Mouse (Mus musculus): ENCODE results near the gene Ttc7.

The Ttc7 gene

DNA sequence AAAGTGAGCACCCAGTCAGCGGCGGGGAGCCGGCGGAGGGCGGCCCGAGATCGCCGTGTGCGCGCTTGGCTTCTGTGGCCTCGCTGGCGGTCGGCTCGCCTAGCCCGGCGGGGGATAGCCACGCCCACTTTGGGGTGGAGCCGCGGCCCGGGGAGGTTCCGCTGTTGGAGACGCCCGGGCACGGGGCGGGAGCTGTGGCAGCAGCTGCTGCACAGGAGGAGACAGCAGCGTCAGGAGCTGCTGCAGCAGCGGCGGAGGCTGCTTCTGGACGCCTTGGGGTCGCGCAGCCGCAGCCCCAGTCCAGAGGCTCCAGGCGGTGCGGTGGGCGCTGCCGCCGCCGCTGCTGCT lies at the start of gene Ttc7:
Gene Ttc7, plus strand, starts transcription at position 181 of the 348 bp plus-strand sequence.
- peak; percentile 92 for DNase-seq (ENCODE audit: low spot score)

DNA sequence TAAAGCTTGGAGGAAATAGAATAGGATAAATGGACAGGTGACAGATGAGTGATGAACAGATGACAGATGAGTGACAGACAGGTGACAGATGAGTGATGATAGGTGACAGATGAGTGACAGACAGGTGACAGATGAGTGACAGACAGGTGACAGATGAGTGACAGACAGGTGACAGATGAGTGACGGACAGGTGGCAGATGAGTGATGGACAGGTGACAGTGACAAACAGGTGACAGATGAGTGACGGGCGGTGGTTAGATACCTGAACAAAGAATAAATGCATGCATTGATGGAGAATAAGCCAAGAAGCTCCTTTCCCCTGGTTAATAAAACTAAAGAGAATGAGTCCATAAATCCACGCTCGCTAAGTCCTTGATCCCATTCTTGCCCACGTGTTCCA lies 47.7 kb upstream of the Ttc7 start:
- no peak for DNase-seq (ENCODE audit: low spot score)

DNA sequence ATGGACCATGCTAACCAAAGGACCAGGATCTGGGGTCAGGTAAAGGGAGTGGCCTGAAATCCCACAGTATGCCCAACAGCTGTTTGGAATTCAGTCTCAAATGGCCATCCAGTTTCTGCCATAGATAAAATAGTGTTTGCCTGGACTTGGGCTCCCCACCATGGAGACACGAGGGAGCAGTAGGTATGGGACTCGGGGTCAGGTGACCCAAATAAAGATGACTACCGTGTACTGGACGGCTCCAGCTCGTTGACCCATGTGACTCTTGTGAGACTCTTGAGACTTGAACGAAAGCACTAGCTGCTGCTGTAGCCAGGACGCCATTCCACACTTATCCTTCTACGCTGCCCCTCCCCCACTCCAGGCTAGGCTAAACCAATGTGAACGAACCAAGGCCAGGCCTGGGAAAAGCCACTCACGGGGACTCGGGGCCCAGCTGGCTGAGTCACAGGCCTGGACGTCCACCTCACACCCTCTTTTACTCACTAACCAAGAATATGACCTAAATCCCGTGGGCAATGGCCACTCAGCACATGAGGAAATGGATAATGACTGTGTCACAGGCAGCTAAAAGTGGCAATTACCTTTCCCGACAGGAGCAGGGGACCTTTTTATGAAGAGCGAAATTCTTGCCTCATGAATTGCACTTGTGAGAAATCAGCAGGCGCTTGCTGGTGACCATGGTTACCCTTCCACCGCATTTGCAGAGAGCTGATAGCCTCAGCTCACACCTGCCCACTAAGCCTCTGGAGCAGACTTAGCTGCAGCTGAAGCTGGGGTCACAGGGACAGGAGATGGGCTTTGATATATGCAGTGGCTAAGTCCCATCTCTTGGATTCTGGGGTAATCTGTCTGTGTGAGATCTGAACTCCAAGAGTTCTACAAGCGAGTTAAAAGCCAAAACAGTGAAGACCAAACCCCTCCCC lies 45.7 kb upstream of the Ttc7 start:
- peak; percentile 18 for DNase-seq (ENCODE audit: low spot score)

DNA sequence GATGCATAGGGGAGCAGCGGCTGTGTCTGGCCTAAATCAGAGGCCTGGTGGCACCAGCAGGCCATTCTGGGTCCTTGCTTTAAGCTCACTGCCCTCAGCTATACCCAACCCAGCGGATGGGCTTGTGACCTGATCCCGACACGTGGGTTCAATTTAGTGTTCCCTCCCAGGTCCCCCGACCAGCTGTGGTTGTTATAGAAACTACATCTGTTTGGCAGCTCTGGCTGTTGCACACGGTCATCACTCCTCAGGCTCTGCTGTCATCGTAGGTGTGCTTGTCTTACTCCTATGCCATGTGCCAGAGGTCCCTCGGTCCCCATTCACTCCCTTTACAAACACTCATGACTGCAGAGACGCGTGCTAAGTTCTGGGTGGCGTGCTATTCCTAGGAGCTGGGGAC lies 44.9 kb upstream of the Ttc7 start:
- DNase-seq (ENCODE audit: low spot score), result no peak

DNA sequence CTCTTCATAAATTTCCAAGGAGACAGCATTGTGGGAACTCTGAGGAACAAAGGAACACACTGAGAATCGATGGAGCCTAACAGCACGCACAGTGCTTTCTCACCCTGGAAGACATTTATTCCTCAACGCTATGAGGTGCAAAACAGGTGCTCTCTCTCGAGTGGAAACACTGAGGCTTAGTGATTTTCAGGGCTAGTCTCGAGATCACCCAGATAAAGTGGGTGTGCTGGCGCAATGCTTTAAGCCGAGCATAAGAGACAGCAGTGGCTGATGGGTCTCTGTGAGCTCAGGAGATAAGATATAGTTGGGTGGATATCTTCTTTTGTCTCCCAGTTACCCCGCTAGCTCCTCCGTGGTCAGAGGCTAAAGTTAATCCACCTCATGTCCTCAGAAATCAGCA lies 36.6 kb upstream of the Ttc7 start:
- DNase-seq (ENCODE audit: low spot score), result no peak

DNA sequence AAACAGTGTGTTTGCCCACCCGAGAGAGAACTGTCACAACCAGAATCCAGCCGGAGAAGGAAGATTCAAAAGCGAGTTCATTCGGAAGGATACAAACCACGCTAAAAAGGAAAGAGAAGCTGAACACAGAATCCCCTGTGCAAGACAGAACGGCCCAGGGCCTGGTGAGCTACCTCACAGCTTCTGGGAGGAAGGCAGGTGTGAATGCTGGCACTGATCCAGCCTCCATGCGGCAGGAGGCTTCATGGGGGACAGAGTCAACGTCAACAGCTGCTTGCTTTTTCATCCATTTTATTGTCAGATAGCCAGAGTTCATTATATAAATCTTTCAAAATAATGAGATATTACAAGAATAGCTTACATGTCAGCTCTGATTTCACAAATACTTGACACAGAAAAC lies 28.3 kb upstream of the Ttc7 start:
- DNase-seq (ENCODE audit: low spot score), result no peak

DNA sequence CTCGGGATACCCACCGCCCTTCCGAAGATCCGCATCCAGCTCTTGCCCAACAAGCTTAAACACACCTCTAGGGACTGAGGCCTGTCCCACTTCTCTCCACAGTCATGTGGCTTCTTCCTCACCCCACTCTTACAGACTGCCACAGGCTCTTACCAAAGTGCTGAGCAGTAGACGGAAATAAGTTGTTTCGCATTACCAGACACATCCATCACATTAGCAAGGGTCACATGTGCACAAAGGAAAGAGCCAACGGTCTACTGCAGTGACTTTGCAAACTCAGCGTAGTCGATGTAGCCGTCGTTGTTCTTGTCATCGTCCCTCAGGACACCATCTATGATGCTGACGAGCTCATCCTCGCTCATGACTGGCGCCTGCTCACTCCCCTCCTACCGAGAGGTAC lies 27.0 kb upstream of the Ttc7 start:
- DNase-seq (ENCODE audit: low spot score), result no peak

DNA sequence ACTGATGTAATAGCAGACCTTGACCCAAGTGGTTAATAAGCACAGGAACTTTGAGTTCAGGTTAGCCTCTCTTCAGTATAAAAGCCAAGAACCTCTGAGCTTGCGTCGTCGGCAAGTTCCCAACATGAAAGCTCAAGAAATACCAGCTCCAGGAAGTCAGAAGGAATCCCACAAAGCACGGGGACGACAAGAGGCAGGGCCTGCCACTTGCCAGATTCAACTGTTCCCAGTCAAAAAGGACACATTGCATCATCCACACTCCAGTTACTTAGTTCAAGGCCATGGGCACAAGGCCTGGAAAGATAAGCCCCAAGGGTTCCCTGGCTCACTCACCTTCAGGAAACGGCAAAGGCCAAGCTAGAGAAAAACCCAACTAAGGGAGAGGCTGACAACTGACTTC lies 19.3 kb upstream of the Ttc7 start:
- DNase-seq (ENCODE audit: low spot score), result no peak

DNA sequence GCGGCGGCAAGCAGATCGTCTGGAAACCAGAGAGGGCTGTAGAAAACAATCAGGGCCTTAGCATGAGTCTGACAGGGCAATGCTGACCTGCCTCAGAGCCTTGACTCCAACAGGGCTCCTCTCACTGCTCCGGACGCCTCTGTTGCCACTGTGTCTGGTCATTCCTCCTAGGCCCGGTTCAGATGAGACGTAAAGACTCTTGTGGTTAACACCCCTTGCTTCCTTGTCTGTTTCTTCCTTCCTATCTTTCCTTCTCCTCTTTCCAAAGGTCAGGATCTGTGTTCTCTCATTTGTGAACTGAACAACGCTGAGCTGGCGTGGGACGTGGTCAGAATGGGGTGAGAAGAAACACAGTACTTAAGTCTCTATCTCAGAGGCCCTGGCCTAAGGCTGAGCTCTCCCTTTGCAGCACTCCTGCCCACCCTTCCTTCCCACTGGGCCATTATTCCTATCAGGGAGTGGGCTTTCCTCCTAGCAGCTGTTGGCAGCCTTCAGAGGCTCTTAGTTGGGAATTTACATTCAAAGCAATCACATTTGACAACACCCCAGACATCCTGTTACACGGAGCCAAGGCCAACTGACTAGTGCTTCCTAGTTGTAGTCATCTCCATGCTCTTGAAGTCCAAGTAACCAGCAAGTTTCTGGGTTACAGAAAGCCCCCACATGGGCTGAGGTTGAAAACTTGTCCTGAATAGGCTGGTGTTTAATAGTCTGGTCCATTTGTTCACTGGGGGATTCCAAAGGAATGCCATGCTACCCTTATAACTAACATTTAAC lies 18.4 kb upstream of the Ttc7 start:
- DNase-seq (ENCODE audit: low spot score), result no peak

DNA sequence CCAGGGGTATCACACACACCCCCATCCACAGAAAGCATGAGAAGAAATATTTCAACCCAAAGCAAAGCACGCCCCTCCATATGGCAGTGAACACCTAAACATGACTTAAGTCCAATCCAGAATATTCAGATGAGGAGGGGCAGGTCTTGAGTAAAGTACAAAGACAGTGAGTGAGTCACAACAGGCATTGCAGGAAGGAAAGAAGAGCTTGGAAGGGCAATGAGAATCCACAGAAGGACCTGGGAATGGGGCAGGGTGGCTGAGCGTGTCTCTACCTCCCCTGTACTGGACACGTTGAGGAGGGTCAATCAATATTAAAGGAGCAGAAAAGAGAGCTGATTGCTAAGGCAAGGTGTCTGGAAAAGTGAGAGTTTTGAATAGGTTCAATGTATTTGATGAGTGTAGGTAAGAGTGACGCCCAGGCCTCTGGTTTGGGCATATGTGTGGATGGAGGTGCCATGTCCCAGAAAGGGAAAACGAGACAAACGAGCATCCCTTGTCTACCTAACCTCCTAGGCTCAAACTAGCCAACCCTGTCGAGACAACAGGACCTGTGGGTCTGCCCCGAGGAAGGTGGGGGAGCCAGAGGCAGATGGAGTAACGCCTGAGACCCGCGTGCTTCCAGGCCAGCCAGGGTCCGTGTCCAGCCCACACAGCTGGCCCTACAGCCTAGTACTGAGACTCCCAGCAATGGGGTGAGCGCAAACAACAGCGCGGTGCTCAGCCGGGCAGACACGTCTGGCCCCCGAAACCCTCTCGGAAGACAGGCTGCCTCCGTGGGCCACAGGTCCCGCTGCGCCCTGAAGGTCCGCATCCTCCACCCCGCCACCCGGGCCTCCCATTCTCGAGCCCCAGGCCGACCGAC lies 17.5 kb upstream of the Ttc7 start:
- DNase-seq (ENCODE audit: low spot score), result no peak

DNA sequence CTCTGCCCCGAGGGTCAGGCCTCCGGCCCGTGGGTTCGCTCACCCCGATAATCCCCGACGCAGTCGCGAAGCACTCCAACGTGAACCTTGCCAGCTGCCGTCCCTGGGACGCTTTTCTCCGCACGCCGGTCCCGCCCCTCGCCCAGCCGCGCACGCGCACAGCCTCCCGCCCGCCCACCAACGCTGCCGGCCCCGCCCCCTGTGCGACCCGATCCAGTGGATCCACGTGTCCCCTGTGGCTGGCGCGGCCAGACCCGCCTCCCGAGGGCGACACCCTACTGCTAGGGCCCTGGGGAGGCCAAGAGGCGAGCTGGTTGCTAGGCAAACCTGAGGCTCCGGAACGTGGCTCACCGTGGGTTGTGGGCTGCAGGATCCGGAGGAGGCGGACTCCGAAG lies 16.9 kb upstream of the Ttc7 start, which contains the start of gene Mcfd2:
Gene Mcfd2, minus strand, starts transcription at position 144 of the 395 bp plus-strand sequence.
- DNase-seq (ENCODE audit: low spot score), result peak; percentile 81

DNA sequence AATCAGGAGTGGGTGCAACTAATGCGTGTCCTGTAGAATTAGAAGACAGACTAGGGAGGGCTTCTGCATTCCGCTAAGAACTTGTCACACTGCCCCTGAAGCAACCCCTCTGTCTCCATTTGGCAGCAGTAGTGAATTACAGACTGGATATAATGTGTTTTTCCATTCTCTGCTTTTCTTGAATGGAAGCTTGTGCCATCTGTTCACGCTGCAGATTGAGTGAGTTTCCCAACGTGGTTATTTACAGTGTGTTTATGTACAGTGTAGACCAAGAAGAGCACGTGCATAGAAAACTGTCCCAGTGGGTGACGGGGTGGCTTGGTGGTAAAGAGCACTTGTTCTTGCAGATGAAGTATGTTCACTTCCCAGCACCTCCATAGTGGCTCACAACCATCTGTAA lies 13.2 kb upstream of the Ttc7 start:
- DNase-seq (ENCODE audit: low spot score), result no peak

DNA sequence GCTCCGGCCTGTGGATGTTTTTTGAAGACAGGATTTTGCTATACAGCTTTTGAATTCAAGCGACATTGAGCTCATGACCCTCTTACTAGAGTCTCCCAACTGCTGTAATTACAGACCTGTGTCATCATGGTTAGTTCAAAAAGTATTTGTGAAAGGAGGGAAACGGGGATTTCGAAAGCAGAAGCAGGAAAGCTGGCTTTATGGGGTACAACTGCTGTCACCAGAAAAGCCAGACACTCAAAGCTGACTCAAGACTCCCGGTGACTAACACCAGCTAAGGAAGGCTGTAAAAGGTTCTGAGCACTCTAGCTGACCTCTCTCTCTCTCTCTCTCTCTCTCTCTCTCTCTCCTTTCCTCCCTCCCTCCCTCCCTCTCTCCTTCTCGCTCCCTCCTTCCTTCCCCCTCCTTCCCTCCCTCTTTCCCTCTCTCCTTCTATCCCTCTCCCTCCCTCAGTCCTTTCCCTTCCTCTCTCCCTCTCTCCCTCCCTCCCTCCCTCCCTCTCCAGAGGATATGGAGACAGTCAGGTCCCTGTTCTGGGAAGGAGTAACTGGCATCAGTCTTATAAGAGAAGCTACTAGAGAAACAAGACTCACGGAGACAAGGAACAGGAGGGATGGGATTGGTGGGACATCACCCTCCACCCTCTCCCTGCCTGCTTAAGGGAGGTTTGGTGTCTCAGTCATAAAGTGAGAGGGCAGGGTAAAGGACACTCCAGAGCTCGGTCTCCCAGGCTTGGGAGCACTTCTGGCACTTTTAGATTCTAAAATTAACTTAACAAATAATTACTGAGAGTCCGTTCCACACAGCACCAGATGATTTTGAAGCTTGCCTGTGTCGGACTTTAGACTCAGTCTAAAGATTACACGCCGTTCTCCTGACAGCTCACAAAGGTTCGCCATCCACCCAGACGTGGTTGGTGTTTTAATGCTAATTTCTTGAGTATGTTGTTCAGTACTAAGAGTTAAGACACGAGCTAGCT lies 7.0 kb upstream of the Ttc7 start:
- no peak for DNase-seq (ENCODE audit: low spot score)

DNA sequence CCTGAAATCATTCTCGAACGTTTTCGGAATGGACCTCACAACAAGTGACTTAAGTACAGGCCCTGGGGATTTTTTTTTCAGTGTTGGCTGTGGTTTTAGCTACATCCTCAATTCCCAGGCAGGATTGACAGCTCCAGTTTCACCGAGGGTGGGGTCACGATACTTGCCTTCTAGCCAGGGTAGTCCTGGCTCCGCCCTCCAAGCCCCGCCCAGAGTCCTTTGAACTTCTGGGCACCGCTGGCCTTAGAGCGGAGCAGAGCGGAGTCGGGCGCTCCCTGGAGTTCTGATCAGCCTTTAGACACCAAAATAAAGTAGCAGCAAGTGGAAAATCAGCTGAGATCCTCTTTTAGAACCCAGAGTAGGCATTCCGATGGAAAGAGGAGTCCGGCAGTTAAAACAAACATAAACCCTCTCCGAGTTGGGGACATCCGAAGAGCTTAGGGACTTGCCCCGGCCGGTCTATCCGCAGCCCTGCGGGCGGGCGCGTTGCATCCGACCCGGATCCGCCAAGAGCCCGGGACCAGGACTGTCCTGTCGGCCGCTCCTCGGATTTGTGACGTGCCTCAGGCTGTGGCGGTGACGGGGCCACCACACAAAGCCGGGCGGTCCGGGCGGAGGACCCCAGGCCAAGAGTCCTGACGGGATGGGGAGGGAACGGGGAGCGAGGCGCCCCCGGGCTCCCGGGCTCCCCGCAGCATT lies 530 bp upstream of the Ttc7 start:
- DNase-seq (ENCODE audit: low spot score), result peak; percentile 78

DNA sequence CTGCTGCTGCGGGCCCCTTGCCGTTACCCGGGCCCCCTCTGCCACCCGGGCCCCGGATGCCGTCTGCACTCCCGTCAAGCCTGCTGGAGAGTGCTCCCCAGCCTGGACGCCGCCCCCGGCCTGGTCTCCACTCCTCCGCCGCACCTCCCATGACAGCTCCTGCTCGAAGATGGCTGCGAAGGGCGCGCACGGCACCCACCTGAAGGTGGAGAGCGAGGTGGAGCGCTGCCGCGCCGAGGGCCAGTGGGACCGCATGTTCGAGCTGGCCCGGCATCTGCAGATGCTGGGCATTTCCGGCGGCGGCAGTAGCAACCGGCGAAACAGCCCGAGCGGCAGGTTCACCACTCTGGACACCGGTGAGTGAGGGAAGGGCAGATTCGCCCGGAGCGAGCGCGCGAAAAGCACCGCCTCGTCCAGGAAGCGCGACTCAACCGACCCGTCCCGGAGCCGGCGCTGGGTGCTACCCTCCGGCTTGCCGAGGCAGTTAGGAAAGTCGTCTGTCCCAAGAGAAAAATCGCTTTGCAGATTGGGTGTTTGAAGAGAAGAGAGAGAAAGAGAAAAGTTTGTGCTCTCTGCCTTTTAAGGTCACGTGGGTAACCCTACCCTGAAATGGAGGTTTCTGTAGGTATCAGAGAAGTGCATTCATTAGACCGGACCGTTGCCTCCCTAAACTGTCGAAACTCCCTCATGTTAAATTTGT lies 519 bp downstream of the Ttc7 start:
- no peak for DNase-seq (ENCODE audit: low spot score)

DNA sequence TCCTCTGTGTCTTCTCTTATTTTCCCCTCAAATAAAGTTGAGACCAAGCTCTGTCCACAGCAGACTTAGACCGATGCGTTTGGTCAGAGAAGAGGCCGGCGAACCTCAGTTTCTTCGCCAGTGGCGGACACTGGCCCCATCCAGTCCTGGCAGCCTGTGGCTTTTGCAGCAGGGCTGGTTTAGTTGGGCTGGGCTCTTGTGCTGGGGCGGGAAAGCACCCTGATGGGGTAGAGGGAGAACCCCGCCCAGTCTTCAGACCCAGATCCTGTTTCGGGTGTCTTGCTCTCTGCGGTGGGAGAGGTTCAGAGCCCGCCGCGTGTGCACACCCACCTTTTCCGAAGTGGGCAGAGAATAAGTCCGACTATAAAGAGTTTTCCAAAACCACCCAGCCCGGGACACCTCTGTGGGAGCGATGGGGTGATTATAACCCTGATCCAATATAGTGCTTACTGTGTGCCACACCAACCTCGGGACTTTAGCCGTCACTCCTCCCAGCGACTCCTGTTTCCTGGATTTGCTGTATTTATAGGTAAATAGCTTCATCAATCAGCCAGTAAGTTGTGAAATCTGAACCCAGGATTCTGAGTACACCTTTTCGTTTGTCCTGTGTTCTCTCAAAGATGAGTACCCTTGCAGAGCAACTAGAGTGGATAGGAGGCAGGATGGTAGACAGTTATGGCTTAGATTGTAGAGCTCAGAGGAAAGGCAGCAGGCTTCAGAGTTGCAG lies 1.2 kb downstream of the Ttc7 start:
- DNase-seq (ENCODE audit: low spot score), result no peak

DNA sequence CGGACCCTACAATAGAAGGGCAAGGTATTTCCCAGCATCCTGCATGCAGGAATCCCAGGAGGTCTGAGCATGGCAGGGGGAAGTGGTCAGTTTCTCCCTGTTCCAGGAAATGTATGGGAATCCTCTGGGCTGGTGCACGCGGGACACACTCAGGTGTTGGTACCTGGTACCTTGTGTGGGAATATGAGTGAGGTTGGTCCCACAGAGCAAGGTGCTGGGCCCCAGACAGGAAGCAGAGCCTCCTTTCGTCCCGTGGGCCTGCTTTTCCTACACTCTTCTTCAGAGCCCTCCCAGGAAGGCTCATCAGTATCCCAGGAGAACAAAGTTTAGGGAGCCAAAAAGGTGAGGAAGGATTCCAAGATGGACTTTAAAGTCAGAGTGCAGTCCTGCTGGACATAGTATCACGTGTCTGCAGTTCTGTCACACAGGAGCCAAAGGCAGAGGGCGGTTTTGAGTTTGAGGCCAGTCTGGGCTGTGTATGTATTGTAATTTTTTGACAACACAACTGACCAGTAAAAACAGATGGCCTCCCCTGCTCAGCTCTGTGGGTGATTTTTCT lies 1.9 kb downstream of the Ttc7 start:
- DNase-seq (ENCODE audit: low spot score), result no peak

DNA sequence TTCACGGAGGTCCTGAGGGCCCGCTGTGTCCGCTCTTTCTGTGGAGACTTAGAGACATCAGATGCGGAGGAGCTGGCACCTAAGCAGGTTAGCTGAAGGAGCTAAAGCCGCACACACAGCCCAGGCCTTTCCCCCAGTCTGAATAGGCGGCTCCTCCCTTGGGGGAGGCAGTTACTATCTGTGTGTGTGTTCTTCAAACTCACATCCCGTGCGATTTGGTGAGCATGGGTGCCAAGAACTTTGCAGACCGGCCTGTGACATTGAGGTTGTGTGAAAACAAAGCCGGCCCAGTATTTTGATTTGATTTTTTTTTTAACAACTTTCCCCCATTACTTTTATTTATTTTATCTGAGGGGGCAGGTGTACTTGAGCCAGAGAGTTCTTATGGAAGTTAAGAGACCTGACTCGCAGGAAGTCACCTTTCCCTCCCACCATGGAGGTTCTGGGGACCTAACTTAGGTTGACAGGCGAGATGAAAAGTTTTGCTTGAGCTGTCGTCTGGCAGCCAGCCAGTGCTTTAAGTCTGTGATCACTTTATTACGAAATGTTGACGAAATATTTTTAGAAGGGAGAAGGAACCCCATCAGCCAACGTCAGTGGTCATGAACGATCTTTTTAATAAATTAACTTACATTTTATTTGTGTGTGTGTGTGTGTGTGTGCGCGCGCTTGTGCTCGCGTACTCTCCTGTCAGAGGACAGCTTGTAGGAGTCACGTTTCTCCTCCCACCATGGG lies 3.2 kb downstream of the Ttc7 start:
- DNase-seq (ENCODE audit: low spot score), result no peak

All from left cerebral cortex, adult 11 months (tissue).